Mouse (Mus musculus) liver, embryonic 13.5 days (tissue): ENCODE results near the gene Galnt4. TPM values are rescaled to one million over a fixed set of nuclear protein-coding genes. Genes with fewer than 3 reads are reported as not detected.

Source experiments
- ATAC-seq: fragments of 200-750 bp; cut with Nextera tagmentation; 2 replicates; pipeline ENCODE4 v1.8.0; 2017; ENCODE audit warnings: low read depth, mild to moderate bottlenecking, moderate number of reproducible peaks, moderate library complexity
- DNase-seq: peaks from one replicate; pipeline ENCODE4 v3.0.0; 2022
- H3K27ac ChIP-seq: fragments of 300-500 bp; sonication (generic); 2 replicates; pipeline ENCODE4 v1.5.1; 2015; ENCODE audit warnings: moderate library complexity, mild to moderate bottlenecking, inconsistent platforms
- H3K27me3 ChIP-seq: fragments of 300-500 bp; sonication (generic); 2 replicates; pipeline ENCODE4 v1.6.1; 2015; ENCODE audit warnings: mild to moderate bottlenecking, inconsistent platforms
- H3K36me3 ChIP-seq: fragments of 300-500 bp; sonication (generic); 2 replicates; pipeline ENCODE4 v1.6.1; 2015; ENCODE audit warnings: mild to moderate bottlenecking, inconsistent platforms
- H3K4me1 ChIP-seq: fragments of 300-500 bp; sonication (generic); replicated peaks from 2 replicates; pipeline ENCODE4 v1.6.1; 2015; ENCODE audit warnings: inconsistent platforms
- H3K4me2 ChIP-seq: fragments of 300-500 bp; sonication (generic); 2 replicates; pipeline ENCODE4 v1.6.1; 2015; ENCODE audit warnings: inconsistent platforms, mild to moderate bottlenecking, moderate library complexity
- H3K4me3 ChIP-seq: fragments of 300-500 bp; sonication (generic); replicated peaks from 2 replicates; pipeline ENCODE4 v1.5.1; 2015; ENCODE audit warnings: mild to moderate bottlenecking, inconsistent platforms
- H3K9ac ChIP-seq: fragments of 300-500 bp; sonication (generic); 2 replicates; pipeline ENCODE4 v1.6.1; 2015; ENCODE audit warnings: mild to moderate bottlenecking, inconsistent platforms
- H3K9me3 ChIP-seq: fragments of 300-500 bp; sonication (generic); replicated peaks from 2 replicates; pipeline ENCODE4 v1.6.1; 2016; ENCODE audit warnings: inconsistent platforms
- WGBS: fragments of 180-500 bp; shearing (Covaris S2); methylation state at CpG from one replicate; pipeline ENCODE4 v1.1.7; 2015; ENCODE audit not compliant: insufficient replicate concordance; 5-methylcytosine and 5-hydroxymethylcytosine counted together
- polyA plus RNA-seq: library from polyadenylated mRNA; unstranded; fragments of >200 nt; fragmentation: Nextera tagmentation; extraction: Ambion mirVana; gene quantifications from 2 replicates; pipeline ENCODE4 v1.2.1, GENCODE M21; 2015

The Galnt4 gene
- 2.6 and 3.6 TPM in 2 replicates for polyA plus RNA-seq

DNA sequence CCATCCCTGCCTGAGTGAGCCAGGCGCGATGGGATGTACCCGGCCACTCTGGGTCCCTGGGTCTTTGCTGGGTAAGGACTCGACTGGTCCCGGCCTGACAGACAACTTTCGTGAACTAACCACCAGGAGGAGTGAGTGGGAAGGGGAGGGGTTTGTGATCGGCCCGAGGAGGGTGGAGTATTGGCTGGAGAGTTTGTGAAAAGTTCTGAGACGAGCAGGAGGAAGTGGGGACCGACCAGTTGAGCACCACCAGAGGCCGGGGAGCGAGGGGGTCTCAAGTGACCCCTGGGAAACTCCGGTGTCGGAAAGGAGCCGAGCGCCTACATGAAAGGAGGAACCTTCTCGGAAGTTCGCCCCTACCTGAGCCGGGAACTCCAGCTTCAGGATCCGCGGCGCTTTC, at the start of gene Galnt4:
Gene Galnt4, plus strand, starts transcription at position 196 of the 400 bp plus-strand sequence.
- peak; percentile 84 for ATAC-seq
- peak; percentile 78 for DNase-seq

DNA sequence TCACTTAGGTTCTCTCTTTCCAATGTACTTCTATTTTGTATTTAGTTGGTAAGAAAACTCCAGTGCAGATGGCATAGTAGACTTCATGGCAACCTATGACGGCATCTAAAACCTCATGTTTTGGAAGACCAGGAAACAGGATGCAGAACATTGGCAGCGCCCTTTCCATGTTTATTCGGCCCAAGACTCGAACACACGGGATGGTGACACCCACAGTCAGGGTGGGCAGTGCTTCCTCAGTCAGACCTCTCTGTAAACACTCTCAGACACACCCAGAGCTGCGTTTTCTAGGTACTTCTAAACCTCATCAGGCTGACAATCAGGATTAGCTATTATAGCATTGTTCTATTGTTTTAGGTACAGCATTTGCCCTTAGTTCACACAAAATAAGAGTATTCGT, 47.4 kb upstream of the Galnt4 start:
- 67% methylated on average over 7 of the region's 7 CpGs for WGBS
- DNase-seq: no peak
- H3K4me3 ChIP-seq: no peak overlapping the region

More for the DNA sequence above, at the start of gene Galnt4:
- under 1% methylated on average over 22 of the region's 22 CpGs for WGBS
- peak within 1 kb of the TSS; percentile 89 for H3K9ac ChIP-seq
- peak within 1 kb of the TSS; percentile 99 for H3K4me2 ChIP-seq
- H3K9me3 ChIP-seq: no peaks in the 10 kb centered on the region; the same call in 1 of the 2 replicates
- H3K4me3 ChIP-seq: peak within 1 kb of the TSS; percentile 93
- H3K36me3 ChIP-seq: peaks cover 15% of the 10 kb centered on the region
- H3K4me1 ChIP-seq: peaks cover 30% of the 10 kb centered on the region
- peak within 1 kb of the TSS; percentile 80 for H3K27ac ChIP-seq
- no peaks in the 10 kb centered on the region for H3K27me3 ChIP-seq

DNA sequence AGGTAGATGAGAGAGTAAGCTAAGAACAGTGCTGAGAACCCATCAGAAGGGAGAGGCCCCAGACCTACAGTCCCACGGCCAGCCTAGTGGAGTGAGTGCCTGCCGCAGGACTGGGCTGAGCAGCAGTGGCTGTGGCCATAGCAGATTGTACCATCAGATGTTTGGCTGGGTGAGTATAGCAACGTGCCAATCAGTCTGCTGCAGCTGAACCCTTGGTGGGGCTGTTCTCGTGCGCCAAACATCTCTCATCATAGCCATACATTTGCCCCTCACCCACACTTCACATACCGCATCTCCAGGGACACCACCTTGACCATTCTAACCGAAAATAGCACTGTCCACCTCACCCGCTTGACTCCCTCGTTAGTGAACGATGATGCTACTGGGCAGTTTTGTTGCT, 46.5 kb upstream of the Galnt4 start:
- Histone ChIP-seq H3K9ac (no peak overlapping the region), H3K4me3 (no peak overlapping the region), H3K36me3 (no peaks in the 10 kb centered on the region), H3K27ac (no peak overlapping the region), H3K9me3 (no peaks in the 10 kb centered on the region), H3K27me3 (no peaks in the 10 kb centered on the region), H3K4me1 (no peaks in the 10 kb centered on the region), H3K4me2 (no peak overlapping the region)
- DNase-seq (no peak), ATAC-seq (no peak)
- 73% methylated on average over 10 of the region's 10 CpGs for WGBS

More for the DNA sequence above, 47.4 kb upstream of the Galnt4 start:
- Histone ChIP-seq H3K27ac (no peak overlapping the region), H3K36me3 (no peaks in the 10 kb centered on the region), H3K9ac (no peak overlapping the region), H3K27me3 (no peaks in the 10 kb centered on the region), H3K9me3 (no peaks in the 10 kb centered on the region), H3K4me1 (no peaks in the 10 kb centered on the region), H3K4me2 (no peak overlapping the region)
- no peak for ATAC-seq

DNA sequence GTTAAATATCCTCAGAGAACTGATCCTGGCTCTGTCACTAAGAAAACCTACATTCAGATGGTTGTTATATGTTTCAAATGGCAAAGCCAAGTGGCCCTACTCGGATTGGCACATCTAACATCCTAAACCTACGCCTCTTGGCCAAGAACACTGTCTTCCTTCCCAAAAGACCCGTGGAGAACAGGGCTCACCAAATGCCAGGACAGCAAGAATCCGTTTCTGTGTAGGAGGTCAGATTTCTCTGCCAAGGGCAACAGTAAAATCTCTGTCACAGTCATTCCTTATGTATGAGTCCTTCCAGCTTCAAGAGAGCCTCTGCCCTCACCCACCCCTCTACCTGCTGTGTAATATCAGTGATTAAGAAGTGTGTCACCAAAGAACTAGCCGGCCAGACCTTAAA, 45.4 kb upstream of the Galnt4 start:
- Histone ChIP-seq H3K9ac (no peak overlapping the region), H3K36me3 (no peaks in the 10 kb centered on the region), H3K9me3 (no peaks in the 10 kb centered on the region), H3K4me3 (no peak overlapping the region), H3K4me1 (no peaks in the 10 kb centered on the region), H3K4me2 (no peak overlapping the region), H3K27ac (no peak overlapping the region), H3K27me3 (no peaks in the 10 kb centered on the region)
- ATAC-seq (no peak), DNase-seq (no peak)
- 59% methylated on average over 5 of the region's 5 CpGs for WGBS

DNA sequence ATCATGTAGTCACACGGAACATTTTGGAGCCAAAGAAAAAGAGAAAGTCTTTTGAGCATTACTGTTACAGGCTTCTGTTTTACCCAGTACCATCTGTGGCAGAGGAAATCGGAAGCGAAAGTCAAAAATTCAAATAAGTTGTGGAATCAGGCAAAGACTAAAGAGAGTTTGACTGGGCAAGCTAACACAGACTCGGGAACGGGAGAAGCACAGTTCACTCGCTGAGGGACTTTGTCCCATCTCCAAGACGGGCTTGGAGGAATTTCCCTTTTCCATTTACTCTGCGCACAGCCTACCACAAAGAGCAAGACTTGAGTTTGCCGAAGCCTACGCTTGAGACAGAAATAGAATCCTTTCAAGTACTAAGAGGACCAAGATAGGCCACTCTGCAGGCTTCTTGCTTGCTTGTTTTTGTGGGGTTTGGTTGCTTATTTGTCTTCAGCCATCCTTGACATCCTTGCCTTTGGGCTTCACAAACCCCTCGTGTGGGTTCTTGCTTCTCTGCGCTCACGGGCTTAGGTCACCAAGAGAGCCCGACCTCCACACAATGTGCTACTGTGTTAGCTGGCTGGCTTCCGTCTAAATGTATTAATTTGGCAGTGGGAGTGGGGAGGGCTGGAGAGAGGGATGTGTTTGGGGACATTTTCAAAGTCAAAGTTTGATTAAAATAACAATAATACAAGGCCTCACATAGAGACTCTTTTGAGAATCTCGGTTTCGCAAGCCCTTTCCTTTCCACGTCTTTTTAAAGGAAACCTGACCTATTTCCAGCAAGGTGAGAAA, 31.7 kb upstream of the Galnt4 start:
- Histone ChIP-seq H3K27ac (no peak overlapping the region), H3K4me3 (no peak overlapping the region), H3K36me3 (no peaks in the 10 kb centered on the region), H3K27me3 (no peaks in the 10 kb centered on the region), H3K4me2 (no peak overlapping the region), H3K9ac (no peak overlapping the region), H3K9me3 (no peaks in the 10 kb centered on the region), H3K4me1 (no peaks in the 10 kb centered on the region)
- 79% methylated on average over 18 of the region's 18 CpGs for WGBS
- DNase-seq (no peak), ATAC-seq (no peak)

DNA sequence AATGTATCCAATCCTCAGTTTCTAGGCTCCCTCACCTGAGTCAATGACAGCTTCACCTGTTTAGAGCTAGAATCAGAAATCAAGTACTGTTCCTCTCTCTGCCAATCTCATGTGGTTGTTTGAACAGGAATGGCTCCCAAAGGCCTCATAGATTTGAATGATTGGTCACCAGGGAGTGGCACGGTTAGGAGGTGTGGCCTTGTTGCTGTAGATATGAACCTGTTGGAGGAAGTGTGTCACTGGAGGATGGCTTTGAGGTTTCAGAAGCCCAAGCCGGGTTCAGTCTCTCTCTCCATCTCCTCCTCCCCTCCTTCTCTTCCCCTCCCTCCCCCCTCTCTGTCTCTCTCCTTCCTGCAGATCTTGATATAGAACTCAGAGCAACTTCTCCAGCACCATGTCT, 29.3 kb upstream of the Galnt4 start:
- H3K4me3 ChIP-seq: no peak overlapping the region
- no peak overlapping the region for H3K9ac ChIP-seq
- no peaks in the 10 kb centered on the region for H3K9me3 ChIP-seq
- DNase-seq (no peak), ATAC-seq (no peak)
- no peaks in the 10 kb centered on the region for H3K27me3 ChIP-seq
- H3K27ac ChIP-seq: no peak overlapping the region
- WGBS: 25% methylated on average over 2 of the region's 2 CpGs
- no peak overlapping the region for H3K4me2 ChIP-seq
- H3K4me1 ChIP-seq: 0 out of 2 replicates have a peak, but pooled peaks cover 3% of the 10 kb centered on the region
- H3K36me3 ChIP-seq: no peaks in the 10 kb centered on the region

DNA sequence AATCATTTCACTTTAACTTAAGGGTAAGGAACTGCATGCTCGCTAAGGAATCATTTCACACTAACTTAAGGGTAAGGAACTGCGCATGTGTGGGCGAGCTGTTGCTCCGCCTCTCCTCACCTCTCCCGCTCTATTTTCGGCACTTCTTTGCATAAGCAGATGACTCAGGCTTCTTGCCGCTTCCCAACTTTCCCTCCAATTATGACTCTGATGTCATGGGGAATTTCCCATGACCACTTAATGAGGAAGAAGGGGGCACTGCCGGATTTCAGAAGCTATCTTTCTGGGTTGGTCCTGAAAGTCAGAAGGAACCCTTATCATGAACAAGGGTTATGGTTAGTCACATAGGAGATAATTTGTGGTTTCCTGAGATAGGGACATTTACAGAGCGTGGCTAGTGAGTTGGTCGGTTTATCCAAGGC, 26.4 kb upstream of the Galnt4 start:
- ATAC-seq (no peak), DNase-seq (no peak)
- Histone ChIP-seq H3K27ac (no peak overlapping the region), H3K36me3 (no peaks in the 10 kb centered on the region), H3K9me3 (no peaks in the 10 kb centered on the region), H3K4me1 (peaks cover 3% of the 10 kb centered on the region; the same call in 1 of the 2 replicates), H3K4me3 (no peak overlapping the region), H3K27me3 (0 out of 2 replicates have a peak, but pooled peaks cover 4% of the 10 kb centered on the region), H3K9ac (no peak overlapping the region), H3K4me2 (no peak overlapping the region)
- WGBS: 40% methylated on average over 10 of the region's 10 CpGs

DNA sequence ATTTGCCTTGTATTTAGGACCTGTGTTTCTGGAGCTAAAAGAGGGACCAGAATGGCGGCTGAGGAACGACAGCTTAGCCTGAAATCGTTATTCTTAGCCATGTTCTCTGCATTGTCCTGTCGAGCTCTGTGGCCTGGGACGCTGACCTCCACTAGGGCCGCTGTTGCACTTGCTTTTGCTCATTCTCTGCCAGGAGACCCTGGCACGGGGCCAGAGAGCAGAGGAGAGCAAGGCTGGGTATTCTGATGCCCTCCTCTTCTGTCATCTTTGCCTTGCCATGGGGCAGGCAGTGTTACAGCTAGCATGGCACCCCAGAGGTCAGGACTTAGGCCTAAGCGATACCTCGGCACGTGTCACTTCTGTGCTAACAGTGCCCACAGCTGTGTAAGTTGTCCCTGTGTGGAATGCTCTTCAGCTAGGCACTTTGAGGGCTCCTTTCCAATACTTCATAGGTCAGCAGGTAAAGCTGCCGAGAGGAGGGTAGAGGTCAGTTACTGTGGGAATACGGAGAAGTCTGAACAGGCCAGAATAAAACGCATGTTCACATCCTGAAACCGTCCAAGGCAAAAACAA, 24.4 kb upstream of the Galnt4 start:
- peaks cover 3% of the 10 kb centered on the region; the same call in 1 of the 2 replicates for H3K4me1 ChIP-seq
- DNase-seq (no peak), ATAC-seq (no peak)
- H3K36me3 ChIP-seq: no peaks in the 10 kb centered on the region
- H3K27me3 ChIP-seq: 0 out of 2 replicates have a peak, but pooled peaks cover 4% of the 10 kb centered on the region
- no peak overlapping the region for H3K4me3 ChIP-seq
- WGBS: 74% methylated on average over 14 of the region's 14 CpGs
- H3K27ac ChIP-seq: no peak overlapping the region
- H3K9ac ChIP-seq: no peak overlapping the region
- no peak overlapping the region for H3K4me2 ChIP-seq
- no peaks in the 10 kb centered on the region for H3K9me3 ChIP-seq

DNA sequence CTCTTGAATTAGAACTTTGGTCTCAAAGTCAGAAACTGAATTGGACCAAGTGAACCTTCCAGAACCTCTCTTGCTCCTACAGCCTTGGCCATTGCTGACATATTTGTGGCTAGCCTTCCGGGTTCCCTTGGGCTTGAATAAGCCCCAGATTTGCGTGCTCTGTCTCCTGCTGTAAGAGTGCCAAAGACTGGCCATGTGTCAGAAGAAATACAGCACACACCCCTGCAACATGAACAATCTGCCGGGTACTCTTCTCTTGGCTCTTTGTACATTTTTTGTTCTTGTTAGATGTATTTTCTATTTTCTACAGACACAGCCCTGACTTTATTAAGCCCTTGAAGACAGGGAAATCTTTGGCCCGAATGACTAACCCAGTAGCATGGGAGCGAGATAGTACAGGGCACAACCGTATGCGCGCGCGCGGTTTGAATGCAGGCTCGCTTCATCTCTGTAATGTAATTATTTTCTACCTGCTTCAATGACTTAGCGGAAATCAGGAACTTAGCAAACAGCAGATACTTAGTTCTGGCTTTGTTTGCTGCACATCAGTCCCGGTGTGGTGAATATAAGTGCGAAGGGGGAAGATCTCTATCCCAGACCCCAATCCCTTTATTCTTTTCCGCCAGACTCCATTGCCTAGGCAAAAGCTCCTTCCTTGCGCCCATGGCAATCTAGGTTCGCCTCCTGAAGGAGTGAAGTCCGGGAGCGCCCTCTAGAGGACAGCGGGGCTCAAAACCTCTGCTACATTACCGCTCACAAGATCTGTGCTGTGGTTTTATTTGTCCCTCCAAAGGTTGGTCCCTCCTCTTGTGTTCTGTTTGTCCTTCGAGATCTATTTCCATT, 23.3 kb upstream of the Galnt4 start:
- 38% methylated on average over 23 of the region's 23 CpGs for WGBS
- Histone ChIP-seq H3K36me3 (no peaks in the 10 kb centered on the region), H3K4me2 (no peak overlapping the region), H3K4me3 (no peak overlapping the region), H3K27me3 (0 out of 2 replicates have a peak, but pooled peaks cover 4% of the 10 kb centered on the region), H3K27ac (no peak overlapping the region), H3K4me1 (peaks cover 3% of the 10 kb centered on the region; the same call in 1 of the 2 replicates), H3K9me3 (no peaks in the 10 kb centered on the region), H3K9ac (no peak overlapping the region)
- DNase-seq (peak; percentile 56), ATAC-seq (no peak)

DNA sequence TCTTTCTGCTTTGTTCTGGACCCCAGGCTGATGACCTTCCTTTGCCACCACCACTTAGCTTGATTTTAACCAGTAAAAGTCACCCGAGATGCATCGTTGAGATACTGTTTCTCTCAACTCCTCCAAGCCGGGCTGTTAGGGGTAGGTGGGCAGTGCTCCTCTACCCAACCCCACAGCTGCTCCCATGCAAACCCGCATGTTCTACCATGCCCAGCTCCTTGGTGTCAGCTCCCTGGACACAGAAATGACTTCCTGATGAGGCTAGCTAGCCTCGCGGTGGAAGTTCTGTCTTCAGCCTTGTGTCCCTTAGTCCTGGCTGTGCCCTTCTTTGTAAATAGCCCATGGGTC, 22.7 kb upstream of the Galnt4 start:
- 60% methylated on average over 6 of the region's 6 CpGs for WGBS
- 0 out of 2 replicates have a peak, but pooled peaks cover 4% of the 10 kb centered on the region for H3K27me3 ChIP-seq
- no peaks in the 10 kb centered on the region for H3K36me3 ChIP-seq
- no peak overlapping the region for H3K9ac ChIP-seq
- peaks cover 3% of the 10 kb centered on the region; the same call in 1 of the 2 replicates for H3K4me1 ChIP-seq
- H3K27ac ChIP-seq: no peak overlapping the region
- no peak overlapping the region for H3K4me3 ChIP-seq
- H3K4me2 ChIP-seq: no peak overlapping the region
- no peak for ATAC-seq
- no peak for DNase-seq
- no peaks in the 10 kb centered on the region for H3K9me3 ChIP-seq

DNA sequence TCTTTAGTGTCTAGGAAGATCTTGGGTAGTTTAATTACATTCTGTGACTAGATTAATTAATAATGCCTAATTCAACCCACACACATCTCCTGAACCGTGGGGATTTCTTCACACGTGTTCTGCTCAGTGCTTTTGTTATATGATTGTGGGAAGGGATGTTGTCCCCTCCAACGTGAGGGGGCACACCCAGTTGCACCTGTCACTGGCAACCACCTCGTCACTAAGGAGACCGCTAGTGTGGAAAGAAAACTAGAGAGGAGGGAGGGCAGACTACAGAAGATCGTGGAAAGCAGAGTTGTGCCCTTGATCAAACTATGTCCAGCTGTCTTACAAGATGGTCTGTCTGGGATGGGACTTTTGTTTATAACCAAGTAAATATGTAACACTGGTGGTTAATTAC, 21.9 kb upstream of the Galnt4 start:
- H3K27ac ChIP-seq: no peak overlapping the region
- H3K4me3 ChIP-seq: no peak overlapping the region
- no peak overlapping the region for H3K4me2 ChIP-seq
- ATAC-seq (no peak), DNase-seq (no peak)
- H3K27me3 ChIP-seq: 0 out of 2 replicates have a peak, but pooled peaks cover 4% of the 10 kb centered on the region
- 42% methylated on average over 6 of the region's 6 CpGs for WGBS
- H3K9me3 ChIP-seq: no peaks in the 10 kb centered on the region
- H3K36me3 ChIP-seq: no peaks in the 10 kb centered on the region
- no peak overlapping the region for H3K9ac ChIP-seq
- H3K4me1 ChIP-seq: peaks cover 3% of the 10 kb centered on the region; the same call in 1 of the 2 replicates
